Comparison of ENCODE assay signal across 8 mouse cellular contexts in the genomic region with DNA sequence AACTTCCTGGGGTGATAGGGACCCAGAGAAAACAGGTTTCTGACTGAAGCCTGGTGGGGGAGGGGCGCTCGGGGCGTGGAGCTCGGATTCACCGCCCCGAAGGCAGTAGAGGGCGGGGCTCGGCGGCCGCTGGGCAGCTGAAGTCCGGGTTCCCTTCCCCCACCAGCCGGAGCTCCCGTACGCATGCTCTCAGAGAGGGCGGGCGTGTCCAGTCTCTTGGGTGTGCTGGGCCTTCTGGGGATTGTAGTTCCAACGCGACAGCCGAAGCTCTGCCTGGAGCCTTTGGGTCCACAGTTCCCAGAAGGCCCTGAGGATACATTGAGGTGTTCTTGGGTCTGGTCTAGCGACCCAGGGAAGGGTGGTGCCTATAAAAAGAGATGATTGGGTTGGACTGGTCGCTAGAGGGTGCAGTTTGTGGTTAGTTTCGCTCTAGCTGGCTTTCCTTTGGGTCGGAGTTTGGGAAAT. TPM values are rescaled to one million over a fixed set of nuclear protein-coding genes. Genes with fewer than 3 reads are reported as not detected.
DNase-seq lines count a peak whose midpoint lies in the region; ATAC-seq and TF ChIP-seq lines count a peak whose summit lies in the region.

No protein-coding gene starts in this region.

- peak; percentile 76 for ATAC-seq in erythroblast, adult 5-6 weeks (replicated peaks; ENCODE audit: low FRiP score, poor library complexity, severe bottlenecking)
- ATAC-seq in heart, embryonic 11.5 days (replicated peaks; ENCODE audit: insufficient number of reproducible peaks, low FRiP score, low TSS enrichment) = peak; percentile 88
- peak; percentile 95 for ATAC-seq in kidney, embryonic 16.5 days (ENCODE audit: low FRiP score, low TSS enrichment)

- 0% methylated on average over 23 of the region's 23 CpGs for WGBS in heart, embryonic 11.5 days (ENCODE audit: insufficient replicate concordance)
- 0% methylated on average over 23 of the region's 23 CpGs for WGBS in kidney, embryonic 16.5 days
- under 1% methylated on average over 23 of the region's 23 CpGs for WGBS in liver, adult 2 months

- no peaks in the 10 kb centered on the region for H3K27me3 ChIP-seq in heart, embryonic 11.5 days (ENCODE audit: control insufficient read depth, insufficient read depth, low read length)
- no peaks in the 10 kb centered on the region for H3K27me3 ChIP-seq in kidney, embryonic 16.5 days (ENCODE audit: insufficient read depth, low read length)
- H3K27me3 ChIP-seq in liver, adult 2 months (ENCODE audit: control insufficient read depth, insufficient read depth, low read length) = no peaks in the 10 kb centered on the region
- H3K27me3 ChIP-seq in myocyte (ENCODE audit: control insufficient read depth, insufficient read depth, insufficient read length) = no peaks in the 10 kb centered on the region
- no peaks in the 10 kb centered on the region for H3K27me3 ChIP-seq in splenic B cell, adult 2 months (ENCODE audit: control insufficient read depth, insufficient read depth, low read length, poor library complexity, severe bottlenecking)

- H3K9me3 ChIP-seq in heart, embryonic 11.5 days (replicated peaks; ENCODE audit: control insufficient read depth, low read length) = no peaks in the 10 kb centered on the region
- H3K9me3 ChIP-seq in kidney, embryonic 16.5 days (ENCODE audit: low read length) = no peaks in the 10 kb centered on the region

- H3K4me3 ChIP-seq in heart, embryonic 11.5 days (ENCODE audit: low read depth, low read length) = peak overlapping the region; percentile 85
- H3K4me3 ChIP-seq in kidney, embryonic 16.5 days (ENCODE audit: low read length) = peak overlapping the region; percentile 95
- peak overlapping the region; percentile 89 for H3K4me3 ChIP-seq in liver, adult 2 months (ENCODE audit: insufficient read depth, low read depth, low read length)
- H3K4me3 ChIP-seq in myocyte = peak overlapping the region; percentile 99

- 0 out of 2 replicates have a peak, but pooled peaks have one; percentile 12 for TF ChIP-seq POLR2A in liver, adult 2 months (IDR thresholded peaks at IDR 0.05; ENCODE audit: extremely low read depth, insufficient read depth, low read length)
- TF ChIP-seq POLR2A in myocyte (IDR thresholded peaks at IDR 0.05; ENCODE audit: insufficient read length, low read depth) = peak; percentile 39

- H3K36me3 ChIP-seq in heart, embryonic 11.5 days (ENCODE audit: control insufficient read depth, insufficient read depth, low read length) = peaks cover 4% of the 10 kb centered on the region; the same call in 1 of the 2 replicates
- peaks cover 14% of the 10 kb centered on the region for H3K36me3 ChIP-seq in kidney, embryonic 16.5 days (ENCODE audit: insufficient read depth, low read length)
- H3K36me3 ChIP-seq in liver, adult 2 months (ENCODE audit: control insufficient read depth, insufficient read depth, low read length) = peaks cover 4% of the 10 kb centered on the region
- peaks cover 9% of the 10 kb centered on the region for H3K36me3 ChIP-seq in myocyte (ENCODE audit: control insufficient read depth, insufficient read depth)
- H3K36me3 ChIP-seq in splenic B cell, adult 2 months (ENCODE audit: control insufficient read depth, insufficient read depth, low read length, poor library complexity, severe bottlenecking) = peaks cover 3% of the 10 kb centered on the region; the same call in 1 of the 2 replicates

- peak overlapping the region; percentile 87 for H3K9ac ChIP-seq in heart, embryonic 11.5 days (ENCODE audit: low read depth, low read length)
- peak overlapping the region; percentile 73 for H3K9ac ChIP-seq in kidney, embryonic 16.5 days (replicated peaks; ENCODE audit: low read length)
- peak overlapping the region; percentile 87 for H3K9ac ChIP-seq in liver, adult 2 months (ENCODE audit: low read depth, low read length)

- H3K27ac ChIP-seq in heart, embryonic 11.5 days (ENCODE audit: low read depth, low read length) = peak overlapping the region; percentile 92
- peak overlapping the region; percentile 97 for H3K27ac ChIP-seq in kidney, embryonic 16.5 days (ENCODE audit: low read length)
- peak overlapping the region; percentile 78 for H3K27ac ChIP-seq in liver, adult 2 months (replicated peaks; ENCODE audit: insufficient read depth, low read depth, low read length)

- H3K4me2 ChIP-seq in heart, embryonic 11.5 days = peak overlapping the region; percentile 81
- H3K4me2 ChIP-seq in kidney, embryonic 16.5 days (replicated peaks; ENCODE audit: low read depth, low read length) = peak overlapping the region; percentile 67
- H3K4me2 ChIP-seq in myocyte (ENCODE audit: low read depth) = peak overlapping the region; percentile 79

- H3K4me1 ChIP-seq in heart, embryonic 11.5 days (ENCODE audit: control insufficient read depth, insufficient read depth, low read length) = peaks cover 14% of the 10 kb centered on the region; the same call in 1 of the 2 replicates
- H3K4me1 ChIP-seq in kidney, embryonic 16.5 days (ENCODE audit: insufficient read depth, low read length) = peaks cover 22% of the 10 kb centered on the region
- H3K4me1 ChIP-seq in liver, adult 2 months (ENCODE audit: control insufficient read depth, insufficient read depth, low read length) = peaks cover 16% of the 10 kb centered on the region

- peak; percentile 44; the same call in 1 of the 2 replicates for TF ChIP-seq CTCF in liver, adult 2 months (IDR thresholded peaks at IDR 0.05; ENCODE audit: low read depth, low read length)

- no peak overlapping the region for H3ac ChIP-seq in myocyte (ENCODE audit: control insufficient read depth, insufficient read length)

- H3K79me2 ChIP-seq in liver, adult 2 months (ENCODE audit: control insufficient read depth, insufficient read depth, low read length) = peaks cover 12% of the 10 kb centered on the region
- H3K79me2 ChIP-seq in myocyte (ENCODE audit: control insufficient read depth, insufficient read depth) = peaks cover 26% of the 10 kb centered on the region

- peak; percentile 97 to 98 for DNase-seq in B cell, adult 2 months
- DNase-seq in brain, adult 2 months (ENCODE audit: low read depth, low spot score) = peak; percentile 100
- peak; percentile 99 for DNase-seq in liver, adult 2 months (ENCODE audit: extremely low read depth, low read depth, low spot score)
- DNase-seq in splenic B cell, adult 2 months (ENCODE audit: low read depth, low spot score) = peak; percentile 99

TF ChIP-seq in myocyte, 11 proteins besides CTCF, POLR2A, EP300 and RAD21 (continues in another document):
- TF ChIP-seq REST (IDR thresholded peaks at IDR 0.05; ENCODE audit: insufficient read depth, insufficient read length) (no peak), SRF (IDR thresholded peaks at IDR 0.05; ENCODE audit: control insufficient read depth, insufficient read length, low read depth) (peak; percentile 9), USF1 (IDR thresholded peaks at IDR 0.05; ENCODE audit: low read depth) (no peak), MYOD1 (IDR thresholded peaks at IDR 0.05; ENCODE audit: control insufficient read depth in 1 of 3, insufficient read length in 2 of 3, low read depth in 2 of 3) (peak in 1 of 3 experiments; percentile 61), MAX (IDR thresholded peaks at IDR 0.05; ENCODE audit: low read depth) (no peak), E2F4 (IDR thresholded peaks at IDR 0.05; ENCODE audit: insufficient read depth) (no peak)

RNA-seq across cellular contexts. Expression of gene Sertad3, which starts 1.0 kb away (rescaled TPM):
- total RNA-seq in erythroblast, adult 5-6 weeks (2015; ENCODE audit: low replicate concordance) = 31.8 and 57.3 TPM in 2 replicates
- 56.2 and 61.8 TPM in 2 replicates for total RNA-seq in erythroblast, adult 5-6 weeks (2017; ENCODE audit: low replicate concordance)
- polyA plus RNA-seq in heart, embryonic 11.5 days (2014; fragmentation: Nextera tagmentation; extraction: Ambion mirVana) = 19.9 and 20.3 TPM in 2 replicates
- polyA plus RNA-seq in kidney, embryonic 16.5 days (2015; fragmentation: Nextera tagmentation; extraction: Ambion mirVana) = 27.5 and 32.5 TPM in 2 replicates
- 3.5 and 4.6 TPM in 2 replicates for total RNA-seq in liver, adult 2 months (2014; rRNA removed)
- polyA plus RNA-seq in liver, adult 2 months (2012; rRNA removed) = 6.9 and 8.3 TPM in 2 replicates
- 15.5 TPM for polyA plus RNA-seq in myocyte (2012; fragmentation: generic; extraction: Trizol)

RNA-seq across cellular contexts. Expression of gene Sertad1, which starts 12.2 kb away (rescaled TPM):
- total RNA-seq in erythroblast, adult 5-6 weeks (2015; ENCODE audit: low replicate concordance) = 26.5 and 34.1 TPM in 2 replicates
- total RNA-seq in erythroblast, adult 5-6 weeks (2017; ENCODE audit: low replicate concordance) = 26.2 and 30.5 TPM in 2 replicates
- 37.5 and 38.8 TPM in 2 replicates for polyA plus RNA-seq in heart, embryonic 11.5 days (2014; fragmentation: Nextera tagmentation; extraction: Ambion mirVana)
- 42.3 and 45.8 TPM in 2 replicates for polyA plus RNA-seq in kidney, embryonic 16.5 days (2015; fragmentation: Nextera tagmentation; extraction: Ambion mirVana)
- 7.7 and 9.5 TPM in 2 replicates for total RNA-seq in liver, adult 2 months (2014; rRNA removed)
- polyA plus RNA-seq in liver, adult 2 months (2012; rRNA removed) = 8.8 and 11.6 TPM in 2 replicates
- polyA plus RNA-seq in myocyte (2012; fragmentation: generic; extraction: Trizol) = 44.6 TPM

RNA-seq across cellular contexts. Expression of gene Prx, which starts 24.6 kb away (rescaled TPM):
- not detected in 2 replicates for total RNA-seq in erythroblast, adult 5-6 weeks (2015; ENCODE audit: low replicate concordance)
- total RNA-seq in erythroblast, adult 5-6 weeks (2017; ENCODE audit: low replicate concordance) = 0.28 and 0.43 TPM in 2 replicates
- polyA plus RNA-seq in heart, embryonic 11.5 days (2014; fragmentation: Nextera tagmentation; extraction: Ambion mirVana) = 0.76 and 0.96 TPM in 2 replicates
- polyA plus RNA-seq in kidney, embryonic 16.5 days (2015; fragmentation: Nextera tagmentation; extraction: Ambion mirVana) = 4.9 and 5.1 TPM in 2 replicates
- 0.07 TPM in 1 of 2 replicates, not detected in the other for total RNA-seq in liver, adult 2 months (2014; rRNA removed)
- polyA plus RNA-seq in liver, adult 2 months (2012; rRNA removed) = 0.05 and 0.07 TPM in 2 replicates
- 4.2 TPM for polyA plus RNA-seq in myocyte (2012; fragmentation: generic; extraction: Trizol)

RNA-seq across cellular contexts. Expression of gene Blvrb, which starts 26.7 kb away (rescaled TPM):
- 379 and 403 TPM in 2 replicates for total RNA-seq in erythroblast, adult 5-6 weeks (2015; ENCODE audit: low replicate concordance)
- 431 and 604 TPM in 2 replicates for total RNA-seq in erythroblast, adult 5-6 weeks (2017; ENCODE audit: low replicate concordance)
- polyA plus RNA-seq in heart, embryonic 11.5 days (2014; fragmentation: Nextera tagmentation; extraction: Ambion mirVana) = 106 and 121 TPM in 2 replicates
- 50.8 and 54.6 TPM in 2 replicates for polyA plus RNA-seq in kidney, embryonic 16.5 days (2015; fragmentation: Nextera tagmentation; extraction: Ambion mirVana)
- 142 and 148 TPM in 2 replicates for total RNA-seq in liver, adult 2 months (2014; rRNA removed)
- 268 and 304 TPM in 2 replicates for polyA plus RNA-seq in liver, adult 2 months (2012; rRNA removed)
- polyA plus RNA-seq in myocyte (2012; fragmentation: generic; extraction: Trizol) = 58.4 TPM

RNA-seq across cellular contexts. Expression of gene Sptbn4, which starts 27.0 kb away (rescaled TPM):
- 0.42 TPM in 1 of 2 replicates, not detected in the other for total RNA-seq in erythroblast, adult 5-6 weeks (2015; ENCODE audit: low replicate concordance)
- 0.17 and 0.28 TPM in 2 replicates for total RNA-seq in erythroblast, adult 5-6 weeks (2017; ENCODE audit: low replicate concordance)
- 0.23 and 0.30 TPM in 2 replicates for polyA plus RNA-seq in heart, embryonic 11.5 days (2014; fragmentation: Nextera tagmentation; extraction: Ambion mirVana)
- polyA plus RNA-seq in kidney, embryonic 16.5 days (2015; fragmentation: Nextera tagmentation; extraction: Ambion mirVana) = 0.31 and 0.40 TPM in 2 replicates
- total RNA-seq in liver, adult 2 months (2014; rRNA removed) = under 0.01 TPM in 1 of 2 replicates, not detected in the other
- polyA plus RNA-seq in liver, adult 2 months (2012; rRNA removed) = 0.06 TPM in 1 of 2 replicates, not detected in the other
- 0.17 TPM for polyA plus RNA-seq in myocyte (2012; fragmentation: generic; extraction: Trizol)

Comparison
In these comparisons a context has a peak if more than half of its experiments do, and no peak if none do; other contexts are left out.
1. Peak in every context shown above with its lines: DNase-seq, ATAC-seq, H3K4me3 ChIP-seq and H3K27ac ChIP-seq.